Mouse (Mus musculus): Measurements from ENCODE around the gene Atxn2.
"Not testable (repeated sequence)": the region's sequence is repeated elsewhere in the genome, so short reads cannot be mapped to it uniquely, and the experiment has no call there.

DNA sequence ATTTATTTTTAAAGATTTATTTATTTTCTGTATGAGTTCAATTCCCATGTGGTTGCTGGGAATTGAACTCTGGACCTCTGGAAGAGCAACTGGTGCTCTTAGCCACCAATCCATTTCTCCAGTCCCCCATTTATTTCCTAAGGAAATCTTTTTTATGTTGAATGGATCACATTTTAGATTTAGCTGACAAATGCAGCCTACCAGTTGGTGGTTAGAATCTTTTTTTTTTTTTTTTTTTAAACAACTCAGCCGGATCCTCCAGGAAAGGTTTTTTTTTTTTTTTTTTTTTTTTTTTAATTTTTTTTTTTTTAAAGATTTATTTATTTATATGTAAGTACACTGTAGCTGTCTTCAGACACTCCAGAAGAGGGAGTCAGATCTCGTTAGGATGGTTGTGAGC, 27.0 kb downstream of the Atxn2 start:
- not testable (repeated sequence) for TF ChIP-seq POLR2A (IDR thresholded peaks at IDR 0.05; ENCODE audit: borderline replicate concordance, low read depth, low read length); CTCF (IDR thresholded peaks at IDR 0.05; ENCODE audit: low read depth, low read length)
